Mouse (Mus musculus) c-Kit-positive CD71-negative TER-119-negative erythroid progenitor cells, embryonic 14.5 days (primary cell): Measurements from ENCODE around the gene Gm3629.
"Not testable (repeated sequence)": the region's sequence is repeated elsewhere in the genome, so short reads cannot be mapped to it uniquely, and the experiment has no call there.

Experiments
- DNase-seq: peaks from one replicate; pipeline ENCODE4 v3.0.0-alpha.2; 2013; ENCODE audit warnings: low read depth

The Gm3629 gene

DNA sequence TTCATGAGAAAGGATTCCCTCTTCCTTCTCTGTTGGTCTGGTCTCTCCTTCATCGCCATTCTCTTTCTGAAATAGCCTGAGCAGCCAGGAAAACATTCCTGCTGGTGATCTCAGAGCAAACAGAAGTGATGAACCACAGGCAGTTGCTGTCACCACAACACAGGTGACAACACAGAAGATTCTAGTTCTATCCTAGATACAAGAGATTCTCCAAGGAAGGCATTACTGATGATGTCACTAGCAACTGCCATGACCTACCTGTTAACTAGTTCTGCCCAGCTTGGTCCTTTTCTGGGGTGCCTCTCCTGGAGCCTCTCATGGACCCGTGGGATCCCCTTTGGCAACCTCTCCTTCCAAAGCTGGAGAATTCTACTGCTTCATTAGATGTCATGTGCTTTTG lies at the start of gene Gm3629:
TSS of gene Gm3629 (minus strand) at position 101 of the 400 bp plus-strand sequence.
- not testable (repeated sequence) for DNase-seq

GRCm38 (mm10) chr14:6622318-6622717 lies 31.9 kb upstream of the Gm3629 start, which contains the start of gene Gm3460:
Gene Gm3460, minus strand, starts transcription at chr14:6622418.
- not testable (repeated sequence) for DNase-seq

DNA sequence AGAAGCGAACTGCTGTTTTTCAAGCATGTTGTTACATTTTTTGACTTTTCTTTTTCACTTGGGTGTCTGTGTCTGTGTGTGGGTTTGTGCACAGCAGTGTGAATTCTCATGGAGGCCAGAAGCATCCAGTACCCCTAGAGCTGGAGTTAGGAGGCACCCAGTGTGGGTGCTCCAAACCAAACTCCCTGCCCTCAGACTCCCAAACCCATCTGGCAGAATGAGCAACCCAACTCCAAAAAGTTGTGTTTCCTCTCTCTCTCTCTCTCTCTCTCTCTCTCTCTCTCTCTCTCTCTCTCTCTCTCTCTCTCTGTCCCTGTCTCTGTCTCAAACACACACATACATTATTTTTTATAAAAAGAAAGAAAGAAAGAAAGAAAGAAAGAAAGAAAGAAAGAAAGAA lies 16.0 kb upstream of the Gm3629 start:
- not testable (repeated sequence) for DNase-seq

- DNase-seq, result not testable (repeated sequence)
Measured at GRCm38 (mm10) chr14:6605004-6605403, 14.6 kb upstream of the Gm3629 start.

DNA sequence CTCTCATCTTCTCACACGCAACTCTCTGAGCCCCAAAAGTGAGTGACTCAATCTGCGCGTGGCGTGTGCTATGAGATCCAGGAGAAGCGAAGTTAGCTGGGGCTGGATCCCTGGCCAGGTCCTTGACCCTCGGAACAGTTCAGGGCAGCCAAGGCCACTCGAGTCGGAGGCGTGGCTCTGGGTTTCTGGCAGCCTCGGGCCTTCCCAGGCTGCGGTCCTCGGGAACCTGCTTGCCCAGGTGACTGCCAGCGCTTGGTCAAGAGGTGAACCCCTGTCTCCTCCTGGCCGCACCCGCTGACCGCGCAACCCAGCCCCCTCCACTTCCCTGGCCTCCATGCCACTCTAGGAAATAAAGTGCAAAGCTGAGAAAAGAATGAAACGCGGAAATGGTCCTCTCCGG lies 14.1 kb upstream of the Gm3629 start:
- not testable (repeated sequence) for DNase-seq

DNA sequence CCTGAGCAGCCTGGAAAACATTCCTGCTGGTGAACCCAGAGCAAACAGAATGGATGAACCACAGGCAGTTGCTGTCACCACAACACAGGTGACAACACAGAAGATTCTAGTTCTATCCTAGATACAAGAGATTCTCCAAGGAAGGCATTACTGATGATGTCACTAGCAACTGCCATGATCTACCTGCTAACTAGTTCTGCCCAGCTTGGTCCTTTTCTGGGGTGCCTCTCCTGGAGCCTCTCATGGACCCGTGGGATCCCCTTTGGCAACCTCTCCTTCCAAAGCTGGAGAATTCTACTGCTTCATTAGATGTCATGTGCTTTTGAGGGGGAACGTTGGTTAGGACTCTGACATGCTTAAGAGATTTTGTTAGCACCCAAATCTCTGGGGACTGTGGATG lies 53.2 kb downstream of the Gm3629 start, which contains the start of gene Gm8356:
TSS of gene Gm8356 (minus strand) at position 101 of the 400 bp plus-strand sequence.
- DNase-seq, result not testable (repeated sequence)
